Mouse (Mus musculus) right cerebral cortex, postnatal 14 days (tissue): Measurements from ENCODE around the gene Krt80.
"Not testable (repeated sequence)": the region's sequence is repeated elsewhere in the genome, so short reads cannot be mapped to it uniquely, and the experiment has no call there.

ENCODE experiments used
- DNase-seq: peaks from one replicate; pipeline ENCODE4 v3.0.0; 2022

Krt80 gene

DNA sequence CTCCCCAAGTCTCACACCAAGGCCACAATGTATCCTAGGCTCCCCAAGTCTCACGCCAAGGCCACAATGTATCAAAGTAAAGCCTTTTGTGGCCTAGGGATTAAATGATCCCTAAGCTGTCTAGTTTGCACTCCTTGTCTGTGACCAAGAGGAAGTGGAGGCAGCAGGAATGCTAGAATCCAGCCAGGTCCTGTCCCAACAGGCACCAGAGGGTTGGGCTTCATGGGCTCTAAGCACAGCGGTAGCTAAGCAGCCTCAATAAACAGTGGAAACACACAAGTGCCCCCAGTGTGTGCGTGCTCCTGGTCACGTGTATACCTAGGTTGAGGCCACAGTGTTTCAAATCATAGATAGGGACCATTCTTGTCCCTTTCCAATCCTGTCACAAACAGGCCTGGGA, 31.6 kb downstream of the Krt80 start:
- no peak for DNase-seq

DNA sequence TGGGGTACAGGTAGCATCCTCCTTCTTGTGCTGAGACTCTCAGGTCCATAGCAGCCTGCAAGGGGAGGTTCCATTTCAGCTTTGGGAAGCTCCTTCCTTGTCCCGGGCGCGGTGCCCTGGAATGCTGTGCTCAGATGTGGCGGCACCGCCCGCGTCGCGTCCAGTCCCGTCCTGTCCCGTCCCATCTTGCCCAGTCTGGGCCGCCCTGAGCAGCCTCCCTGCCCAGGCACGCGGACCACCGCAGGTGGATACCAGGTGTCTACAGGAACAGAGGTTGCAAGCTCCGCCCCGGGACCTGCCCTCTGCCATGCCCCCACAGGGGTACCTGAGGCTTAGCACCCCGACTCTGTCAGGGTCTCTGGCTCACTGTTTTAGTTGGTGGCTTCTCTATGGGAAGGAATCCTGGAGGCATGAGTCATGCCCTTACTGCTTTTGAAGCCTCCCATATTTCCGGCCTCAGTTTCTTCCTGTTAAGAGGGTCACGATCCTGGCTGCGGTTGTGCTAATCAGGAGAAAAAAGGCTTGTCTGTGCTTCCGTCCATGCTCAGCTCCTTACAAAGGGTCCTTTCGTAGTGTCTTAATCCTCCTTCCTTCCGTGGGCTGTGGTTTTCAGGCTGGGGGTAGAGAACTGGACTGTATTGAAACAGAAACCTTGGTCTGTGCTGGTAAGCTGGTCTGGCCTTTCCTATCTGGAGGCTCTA, 33.3 kb downstream of the Krt80 start:
- DNase-seq, result no peak

DNA sequence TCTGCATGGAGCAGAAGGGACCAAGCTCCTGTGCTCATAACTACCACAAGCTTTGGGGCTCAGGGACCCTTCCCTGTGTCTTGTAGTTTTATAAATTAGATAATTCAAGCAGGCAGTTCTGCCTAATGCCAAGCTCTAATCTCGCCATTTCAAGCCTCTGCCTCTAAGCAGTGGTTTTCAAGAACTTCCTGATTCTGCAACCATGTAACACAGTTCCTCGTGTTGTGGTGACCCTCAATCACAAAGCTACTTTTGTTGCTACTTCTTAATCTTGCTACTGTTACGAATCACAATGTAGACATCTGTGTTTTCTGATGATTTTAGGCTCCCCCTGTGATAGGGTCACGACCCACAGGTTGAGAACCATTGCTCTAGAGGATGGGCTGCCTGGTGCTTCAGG, 36.3 kb downstream of the Krt80 start:
- DNase-seq, result no peak

DNA sequence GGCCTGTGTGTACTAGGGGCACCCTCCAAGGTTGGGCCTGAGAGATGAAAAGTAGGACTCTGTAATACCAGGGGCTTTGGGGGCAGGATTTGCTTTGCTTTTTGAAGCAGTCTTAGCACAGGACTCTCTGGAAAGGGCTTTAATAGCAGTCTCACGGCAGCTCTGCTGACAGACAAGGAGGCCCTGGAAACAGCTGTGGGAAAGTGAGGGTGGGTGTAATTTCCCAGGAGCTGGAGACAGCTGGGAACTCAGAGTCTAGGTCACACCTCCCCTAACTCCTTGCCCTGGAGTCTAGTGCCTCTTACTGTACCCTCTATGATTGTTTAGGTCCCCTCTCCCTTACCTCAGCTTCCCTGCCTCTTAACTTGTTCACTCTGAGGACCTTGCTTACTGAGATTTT, 36.8 kb downstream of the Krt80 start:
- DNase-seq, result no peak

DNA sequence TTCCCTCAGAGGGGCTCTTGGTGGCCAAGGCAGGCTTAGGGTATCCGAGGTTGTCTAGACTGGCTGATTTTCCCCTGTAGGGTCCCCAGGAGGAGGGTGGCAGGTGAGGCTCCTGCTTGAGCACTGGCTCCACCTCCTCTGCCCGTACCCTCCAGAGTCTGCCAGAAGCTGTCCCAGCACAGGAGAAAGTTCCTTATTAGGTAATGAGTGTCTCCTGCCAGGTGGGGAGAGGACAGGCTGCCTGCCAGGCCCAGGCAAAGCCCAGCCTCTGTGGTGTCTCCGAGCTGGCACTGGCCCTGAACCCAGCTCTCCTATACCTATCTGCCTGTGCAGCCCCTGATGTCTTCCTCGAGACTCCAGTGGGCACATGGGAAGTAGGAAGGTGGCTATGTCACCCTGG, 37.6 kb downstream of the Krt80 start:
- no peak for DNase-seq

DNA sequence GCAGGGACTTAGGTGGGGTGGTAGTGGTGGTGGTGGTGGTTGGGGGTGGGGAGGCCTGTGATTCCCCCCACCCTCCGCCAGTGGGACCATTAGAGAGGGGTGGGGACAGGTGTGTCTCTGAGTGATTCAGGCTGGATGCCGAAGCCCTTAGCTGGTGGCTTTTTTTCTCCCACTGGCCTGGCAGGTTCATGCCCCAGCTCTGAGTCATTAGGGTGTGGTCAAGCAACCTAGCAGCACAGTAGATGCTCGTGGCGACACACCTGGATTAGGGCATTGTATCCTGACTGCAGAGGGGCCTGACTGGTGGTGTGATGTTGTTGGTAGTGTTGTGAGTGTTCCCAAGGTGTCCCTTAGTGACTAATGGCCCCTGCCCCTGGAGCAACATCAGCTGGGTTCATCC, 38.9 kb downstream of the Krt80 start:
- no peak for DNase-seq

DNA sequence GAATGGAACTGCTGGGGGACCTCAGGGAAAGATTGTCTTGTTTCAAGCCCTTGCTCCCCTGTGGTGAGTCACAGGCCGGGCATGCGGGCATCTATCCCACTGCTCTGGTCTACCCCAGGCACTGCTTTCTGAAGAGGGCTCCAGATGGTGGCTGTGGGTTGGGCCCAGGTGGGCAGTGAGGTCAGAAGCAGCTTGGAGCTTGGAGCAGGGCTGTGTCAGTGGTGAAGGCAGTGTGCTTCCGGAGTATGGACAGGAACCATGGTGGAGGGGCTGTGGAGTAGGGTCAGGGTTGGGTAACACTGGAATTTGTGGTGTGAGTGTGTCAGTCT, 40.4 kb downstream of the Krt80 start:
- no peak for DNase-seq

DNA sequence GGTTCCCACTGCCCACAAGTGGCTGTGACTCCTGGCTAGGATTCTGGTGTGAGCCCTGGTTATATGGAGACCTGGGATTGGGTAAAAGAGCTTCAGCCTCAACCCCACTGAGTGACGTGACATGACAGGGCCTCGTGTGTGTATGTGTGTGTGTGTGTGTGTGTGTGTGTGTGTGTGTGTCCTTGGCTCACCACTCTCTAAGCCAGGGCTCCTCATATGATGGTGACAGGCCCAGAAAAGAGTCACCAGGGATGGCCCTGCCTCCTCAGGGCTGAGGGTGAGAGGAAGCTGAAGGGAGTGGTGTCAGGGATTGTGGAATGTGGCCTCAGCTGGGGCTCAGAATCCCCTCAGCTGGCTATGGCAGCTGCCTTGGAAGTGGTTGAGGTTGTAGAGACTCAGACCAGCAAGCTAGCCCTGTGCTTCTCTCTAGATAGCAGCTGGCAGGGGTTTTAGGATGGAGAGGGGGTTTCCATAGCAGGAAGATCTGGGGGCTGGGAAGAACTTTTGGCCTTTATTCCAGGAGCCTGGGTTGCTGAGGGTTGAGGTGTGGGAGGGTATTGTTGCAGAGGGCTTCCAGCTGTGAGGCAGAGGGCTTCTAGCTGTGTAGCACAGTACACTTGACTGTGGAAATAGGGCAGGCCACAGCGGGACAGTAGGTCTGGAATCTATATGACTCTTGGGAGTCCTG, 40.9 kb downstream of the Krt80 start:
- DNase-seq, result no peak

DNA sequence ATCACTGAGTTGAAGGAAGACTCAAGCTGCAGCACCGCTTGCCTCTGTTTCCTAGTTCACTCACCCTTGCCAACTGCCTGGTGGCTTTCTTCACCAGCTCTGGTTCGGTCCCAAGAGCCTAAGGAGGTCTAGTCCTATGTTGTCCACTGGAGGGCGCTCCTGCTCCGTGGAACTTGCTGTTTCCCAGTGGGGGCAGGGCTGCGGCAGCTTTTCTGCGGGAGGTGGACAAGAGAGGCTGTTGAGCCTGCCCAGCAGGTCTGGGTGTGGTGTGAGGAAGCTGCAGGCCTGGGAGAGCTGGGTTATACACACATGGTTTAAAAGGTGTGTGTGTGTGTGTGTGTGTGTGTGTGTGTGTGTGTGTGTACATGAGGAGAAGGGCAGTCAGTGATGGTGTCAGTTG, 42.7 kb downstream of the Krt80 start:
- DNase-seq, result peak; percentile 95

DNA sequence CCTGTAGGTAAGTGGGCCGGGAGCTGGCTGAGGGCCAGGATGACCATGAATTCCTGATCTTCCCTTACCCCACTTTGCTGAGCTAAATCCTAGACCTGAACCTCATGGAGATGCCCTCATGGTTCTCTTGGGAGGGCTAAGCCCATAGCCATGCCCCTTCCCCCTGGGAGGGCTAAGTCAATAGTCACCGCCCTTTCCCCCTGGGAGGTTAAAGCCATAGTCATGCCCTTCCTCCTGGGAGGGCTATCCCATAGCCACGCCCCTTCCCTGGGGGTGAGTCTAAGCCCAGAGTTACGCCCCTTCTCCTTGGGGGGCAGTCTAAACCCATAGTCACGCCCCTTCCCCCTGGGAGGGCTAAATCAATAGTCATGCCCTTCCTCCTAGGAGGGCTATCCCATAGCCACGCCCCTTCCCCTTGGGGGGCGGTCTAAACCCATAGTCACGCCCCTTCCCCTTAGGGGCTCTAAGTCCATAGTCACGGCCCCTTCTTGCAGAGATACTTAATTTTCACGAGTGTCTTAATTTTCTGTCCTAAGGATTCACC, 43.9 kb downstream of the Krt80 start:
- no peak for DNase-seq

DNA sequence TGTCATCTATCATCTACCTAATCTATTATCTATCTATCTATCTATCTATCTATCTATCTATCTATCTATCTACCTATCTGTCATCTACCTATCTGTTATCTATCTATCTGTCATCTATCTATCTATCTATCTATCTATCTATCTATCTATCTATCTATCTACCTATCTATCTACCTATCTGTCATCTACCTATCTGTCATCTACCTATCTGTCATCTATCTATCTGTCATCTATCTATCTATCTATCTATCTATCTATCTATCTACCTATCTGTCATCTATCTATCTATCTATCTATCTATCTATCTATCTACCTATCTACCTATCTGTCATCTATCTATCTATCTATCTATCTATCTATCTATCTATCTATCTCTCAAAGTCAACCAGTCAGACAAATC, 45.6 kb downstream of the Krt80 start:
- not testable (repeated sequence) for DNase-seq

DNA sequence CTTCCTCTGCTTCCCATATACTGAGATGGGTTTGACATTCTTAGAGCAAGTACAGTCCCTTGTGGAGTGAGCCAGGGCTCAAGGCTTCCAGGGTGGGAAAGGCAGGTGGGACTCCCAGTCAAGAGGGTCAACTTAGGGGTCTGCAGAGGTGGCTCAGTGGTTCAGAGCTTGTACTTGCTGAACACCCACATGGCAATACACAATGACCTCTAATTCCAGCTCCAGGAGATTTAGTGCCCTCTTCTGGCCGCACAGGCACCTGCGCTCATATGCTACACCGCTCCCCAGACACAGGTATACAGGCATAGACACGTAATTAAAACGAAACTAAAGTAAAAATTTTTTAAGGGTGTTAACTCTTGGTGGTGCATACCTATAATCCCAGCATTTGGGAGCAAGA, 46.5 kb downstream of the Krt80 start:
- DNase-seq, result no peak

DNA sequence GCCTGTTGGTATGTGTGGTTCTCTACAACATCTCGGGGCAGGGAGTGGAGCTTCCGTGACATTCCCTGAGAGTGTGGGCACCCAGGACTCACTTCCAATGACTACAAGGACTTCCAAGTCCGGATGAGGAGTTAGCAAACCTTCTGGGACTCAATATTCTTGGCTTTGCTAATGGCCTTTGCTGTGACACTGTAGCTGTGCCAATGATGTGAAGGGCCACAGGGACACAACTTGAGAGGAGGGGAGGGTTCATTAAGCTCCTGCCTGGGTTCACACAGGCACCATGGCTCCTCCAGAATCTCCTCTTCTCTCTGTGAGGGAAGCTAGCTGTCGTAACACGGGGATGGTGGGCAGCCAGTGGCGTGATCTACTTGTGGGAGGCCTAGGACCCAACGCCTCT, 47.3 kb downstream of the Krt80 start:
- no peak for DNase-seq

DNA sequence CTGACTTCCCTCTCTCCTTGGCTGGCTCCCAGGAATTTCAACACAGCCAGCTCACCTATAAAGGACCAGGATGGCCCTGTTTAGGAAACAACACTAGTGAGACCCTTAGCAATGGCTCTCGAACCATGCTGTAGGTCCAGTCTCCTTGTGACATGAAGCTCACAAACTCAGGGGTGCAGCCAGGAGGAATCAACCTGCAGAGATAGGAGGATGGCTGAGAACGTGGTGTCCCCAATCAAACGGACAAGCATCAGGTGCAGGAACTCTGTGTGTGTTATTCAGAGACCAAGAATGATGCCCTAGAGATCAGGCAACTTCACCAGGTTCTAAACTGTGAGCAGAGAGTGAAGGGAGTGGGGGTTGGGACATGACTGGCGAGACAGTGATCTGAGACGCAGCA, 47.9 kb downstream of the Krt80 start:
- no peak for DNase-seq

DNA sequence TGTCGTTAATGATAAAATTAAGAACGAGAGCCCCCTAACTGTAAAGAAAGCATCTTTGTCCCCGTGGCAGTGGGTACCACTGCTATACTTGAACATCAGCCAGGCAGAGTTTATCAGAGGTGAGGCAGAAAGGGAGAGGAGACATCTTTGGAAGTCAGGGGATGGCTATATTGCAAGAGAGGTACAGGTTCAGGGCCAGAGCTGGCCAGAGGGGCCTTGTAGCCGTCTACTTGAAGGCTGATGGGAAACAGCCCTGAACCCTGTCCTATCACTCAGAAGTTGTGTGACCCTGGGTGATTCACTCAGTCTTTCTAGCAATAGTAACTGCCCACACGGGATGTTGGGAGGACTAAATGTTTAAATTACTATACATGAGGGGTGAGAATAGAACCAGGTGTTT, 48.8 kb downstream of the Krt80 start:
- no peak for DNase-seq

DNA sequence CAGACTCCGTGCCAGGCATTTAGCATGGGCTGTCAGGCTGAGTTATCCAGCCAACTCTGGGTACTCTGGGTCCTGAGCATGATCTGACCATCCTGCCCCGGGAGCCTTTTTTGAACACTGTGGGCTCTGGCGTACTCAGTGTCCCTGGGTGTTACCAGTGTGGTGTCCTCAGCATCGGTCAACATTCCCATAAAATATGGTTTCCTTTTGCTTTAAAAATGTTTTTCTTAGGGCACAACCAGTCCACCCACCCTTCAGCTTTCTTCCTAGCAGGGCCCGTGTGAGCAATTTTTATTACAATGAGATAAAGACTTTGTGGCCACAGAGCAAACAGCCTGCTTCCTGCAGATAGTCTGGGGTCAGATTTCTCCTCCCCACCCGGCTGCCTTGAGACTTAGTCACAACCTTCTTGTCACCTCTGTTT, 49.3 kb downstream of the Krt80 start:
- no peak for DNase-seq

DNA sequence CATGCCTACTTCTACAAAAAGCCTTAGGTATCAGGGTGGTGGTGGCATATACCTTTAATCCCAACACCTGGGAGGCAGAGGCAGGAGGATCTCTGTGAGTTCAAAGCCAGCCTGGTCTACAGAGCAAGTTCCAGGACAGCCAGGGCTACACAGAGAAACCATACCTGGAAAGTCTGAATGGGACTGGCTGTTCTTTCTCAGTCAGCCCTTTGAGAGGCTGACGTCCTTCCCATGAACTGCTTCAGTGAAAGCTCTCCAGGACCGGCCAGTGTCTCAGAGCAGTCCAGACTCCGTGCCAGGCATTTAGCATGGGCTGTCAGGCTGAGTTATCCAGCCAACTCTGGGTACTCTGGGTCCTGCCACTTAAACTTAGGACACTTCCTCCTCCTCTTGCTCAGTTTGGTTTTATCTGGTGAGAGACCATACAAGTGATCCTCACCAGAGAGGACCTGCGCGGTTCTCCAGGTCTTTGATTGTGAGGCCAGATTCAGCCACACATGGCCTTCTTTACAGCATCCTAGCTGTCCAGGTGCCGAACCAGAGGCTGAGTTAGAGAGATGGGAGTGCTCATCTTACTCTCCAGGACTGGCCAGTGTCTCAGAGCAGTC, 49.8 kb downstream of the Krt80 start:
- no peak for DNase-seq

DNA sequence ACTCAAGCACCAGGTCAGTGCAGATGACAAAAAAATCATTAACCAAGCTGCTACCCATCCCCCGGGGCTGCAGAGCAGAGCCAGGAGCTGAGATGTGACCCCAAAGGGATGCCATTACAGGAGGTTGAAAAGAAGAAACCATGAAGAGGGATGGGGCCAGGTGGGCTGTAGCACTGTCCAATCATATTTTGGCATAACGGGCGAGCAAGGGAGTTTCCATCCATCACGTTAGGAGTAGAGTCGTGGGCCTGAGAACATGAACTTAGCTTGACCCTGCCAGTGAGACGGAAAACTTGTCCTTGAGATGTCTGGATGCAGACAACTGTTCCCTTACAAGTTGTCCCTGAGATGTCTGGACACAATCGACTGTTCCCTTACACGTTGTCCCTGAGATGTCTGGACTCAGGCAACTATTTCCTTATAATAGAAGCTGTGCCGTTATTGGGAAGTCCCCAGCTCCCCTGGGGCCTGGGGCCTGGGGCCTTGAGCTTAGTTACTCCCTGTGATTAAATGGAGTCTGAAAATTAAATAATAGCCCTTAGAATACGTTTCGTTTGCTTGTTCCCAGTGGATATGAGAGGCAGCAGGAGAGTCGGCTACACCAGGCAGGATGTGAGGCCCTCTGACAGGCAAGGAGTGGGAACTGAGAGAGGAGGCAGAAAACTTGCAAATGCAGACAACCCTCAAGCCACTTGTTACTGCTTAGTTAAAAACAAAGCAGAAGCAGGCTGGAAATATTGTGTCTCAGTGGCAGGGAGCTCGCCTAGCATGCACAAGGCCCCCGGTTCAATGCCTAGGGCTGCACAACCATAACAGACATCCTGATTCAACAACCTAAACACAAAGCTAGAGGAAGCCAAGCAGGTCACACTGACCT, 50.8 kb downstream of the Krt80 start:
- DNase-seq, result no peak

DNA sequence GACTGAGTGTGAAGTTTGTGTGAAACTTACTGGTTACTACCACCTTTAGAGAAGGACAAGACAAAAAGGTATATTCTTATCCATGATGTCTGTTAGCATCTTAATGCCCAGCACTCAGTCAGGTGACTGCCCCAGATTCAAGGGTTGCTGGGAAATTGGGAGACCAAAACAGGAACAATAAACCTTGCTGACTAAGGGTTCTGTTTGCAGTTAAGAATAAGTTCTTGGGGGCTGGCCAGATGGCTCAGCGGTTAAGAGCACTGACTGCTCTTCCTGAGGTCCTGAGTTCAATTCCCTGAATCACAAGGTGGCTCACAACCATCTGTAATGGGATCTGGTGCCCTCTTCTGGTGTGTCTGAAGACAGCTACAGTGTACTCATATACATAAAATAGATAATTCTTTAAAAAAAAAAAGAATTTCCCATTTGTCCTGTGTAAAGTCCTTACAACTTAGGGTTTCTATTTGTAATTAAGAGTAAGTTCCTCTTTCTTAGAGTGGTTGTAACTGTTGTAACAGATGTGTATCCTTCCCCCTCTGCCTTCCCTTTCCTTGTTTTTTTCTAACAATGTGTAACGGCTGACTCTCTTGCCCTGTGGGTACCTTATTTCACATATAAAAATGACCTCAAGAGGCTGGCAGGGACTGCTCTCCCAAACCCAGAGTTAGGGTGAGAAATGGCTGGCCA, 52.0 kb downstream of the Krt80 start:
- no peak for DNase-seq

DNA sequence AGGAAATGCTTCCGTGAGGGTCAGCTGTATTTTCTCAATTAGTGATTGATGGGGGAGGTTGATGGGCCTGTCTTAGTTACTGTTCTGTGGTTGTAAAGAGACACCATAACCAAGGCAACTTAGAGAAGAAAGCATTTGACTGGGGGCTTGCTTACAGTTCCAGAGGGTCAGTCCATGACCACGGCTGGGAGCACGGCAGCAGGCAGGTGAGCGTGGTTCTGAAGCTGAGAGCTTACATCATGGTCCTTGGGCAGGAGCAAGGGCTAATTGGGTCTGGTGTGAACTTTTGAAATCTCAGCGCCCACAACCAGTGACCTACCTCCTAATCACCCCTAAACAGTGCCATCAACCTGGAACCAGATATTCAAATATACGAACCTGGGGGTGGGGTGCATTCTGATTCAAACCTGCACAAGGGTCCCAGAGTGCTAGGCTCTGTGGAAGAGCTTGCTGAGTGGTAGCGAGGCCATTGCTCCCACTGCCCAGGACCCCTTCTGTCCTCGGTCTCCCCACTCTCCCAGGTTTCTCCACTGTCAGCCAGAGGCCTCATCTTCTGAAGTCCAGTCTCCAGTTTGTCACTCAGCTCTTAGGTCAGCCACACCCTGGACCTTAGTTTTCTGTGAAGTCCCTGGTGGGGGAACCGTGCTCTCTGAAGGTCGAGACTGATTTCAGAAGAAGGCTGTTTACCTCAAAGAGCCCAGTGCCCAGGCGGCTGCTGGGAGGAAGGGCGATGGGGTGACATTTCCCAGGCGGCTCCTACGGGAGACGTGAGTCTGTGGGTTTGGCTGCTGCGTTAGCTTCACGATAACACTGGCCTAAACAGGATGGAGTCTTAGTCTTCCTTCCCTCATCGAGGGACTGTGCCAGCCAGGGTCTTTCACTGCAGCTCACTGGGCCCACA, 52.8 kb downstream of the Krt80 start:
- no peak for DNase-seq

DNA sequence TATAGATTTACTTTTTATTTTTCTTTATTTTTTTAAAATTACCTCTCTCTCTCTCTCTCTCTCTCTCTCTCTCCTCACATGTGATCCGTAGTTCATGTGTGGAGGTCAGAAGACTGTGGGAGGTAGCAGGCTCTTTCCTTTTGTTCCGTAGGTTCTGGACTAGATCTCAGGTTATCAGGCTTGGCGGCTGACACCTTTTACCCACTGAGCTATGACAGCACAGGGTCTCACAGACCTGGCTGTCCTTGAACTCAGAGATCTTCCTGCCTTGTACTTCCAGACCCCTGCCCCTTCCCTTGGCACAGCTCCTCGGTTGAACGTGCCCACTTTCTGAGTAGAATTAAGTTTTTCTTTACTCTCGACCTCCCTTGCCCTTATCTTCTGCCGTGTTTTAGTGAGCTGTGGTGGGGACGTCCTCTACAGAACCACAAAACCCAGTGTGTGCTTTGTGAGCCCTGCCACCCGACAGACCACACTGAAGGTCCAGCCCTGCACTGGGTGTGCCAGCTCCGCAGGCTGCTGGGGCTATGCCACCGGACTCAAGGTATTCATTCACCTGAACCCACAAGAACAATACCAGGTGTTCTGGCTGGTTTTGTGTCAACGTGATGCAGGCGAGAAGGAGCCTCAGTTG, 53.6 kb downstream of the Krt80 start:
- DNase-seq, result no peak
